Mouse (Mus musculus) kidney, postnatal 36 days (tissue): ENCODE results near the gene Fam19a2.

Experiments used
- DNase-seq, 2 experiments: peaks; one replicate each; pipeline ENCODE4 v3.0.0; 2021 to 2022; ENCODE audit warnings: mixed read lengths in 2 of 2

The Fam19a2 gene

GRCm38 (mm10) chr10:123395429-123395828 lies 131.6 kb downstream of the Fam19a2 start:
- DNase-seq, result no peak

- DNase-seq, result peak; percentile 55 to 58
These were observed 134.3 kb downstream of the Fam19a2 start for GRCm38 (mm10) chr10:123398136-123398535.

- DNase-seq, result no peak
These were observed 137.4 kb downstream of the Fam19a2 start for GRCm38 (mm10) chr10:123401188-123401587.

GRCm38 (mm10) chr10:123402460-123402859 lies 138.7 kb downstream of the Fam19a2 start:
- no peak for DNase-seq

GRCm38 (mm10) chr10:123414953-123415352 lies 151.2 kb downstream of the Fam19a2 start:
- DNase-seq, result peak in 1 of 2 experiments; percentile 16

- no peak for DNase-seq
These were observed 152.2 kb downstream of the Fam19a2 start for GRCm38 (mm10) chr10:123416024-123416423.

- DNase-seq, result no peak
These were observed 154.9 kb downstream of the Fam19a2 start for GRCm38 (mm10) chr10:123418616-123419173.

GRCm38 (mm10) chr10:123420249-123420648 lies 156.5 kb downstream of the Fam19a2 start:
- peak in 1 of 2 experiments; percentile 19 for DNase-seq

GRCm38 (mm10) chr10:123424482-123424881 lies 160.7 kb downstream of the Fam19a2 start:
- DNase-seq, result no peak

- DNase-seq, result no peak
These were observed 162.9 kb downstream of the Fam19a2 start for GRCm38 (mm10) chr10:123426527-123427363.

- DNase-seq, result no peak
These were observed 167.8 kb downstream of the Fam19a2 start for GRCm38 (mm10) chr10:123431569-123431968.

GRCm38 (mm10) chr10:123437576-123437975 lies 173.8 kb downstream of the Fam19a2 start:
- DNase-seq, result no peak

- no peak for DNase-seq
These were observed 193.0 kb downstream of the Fam19a2 start for GRCm38 (mm10) chr10:123456800-123457199.

GRCm38 (mm10) chr10:123460466-123460865 lies 196.7 kb downstream of the Fam19a2 start:
- DNase-seq, result no peak

GRCm38 (mm10) chr10:123462305-123462704 lies 198.5 kb downstream of the Fam19a2 start:
- DNase-seq, result no peak

GRCm38 (mm10) chr10:123514749-123515148 lies 251.0 kb downstream of the Fam19a2 start:
- DNase-seq, result no peak

GRCm38 (mm10) chr10:123520613-123521012 lies 256.8 kb downstream of the Fam19a2 start:
- DNase-seq, result no peak

GRCm38 (mm10) chr10:123521203-123521602 lies 257.4 kb downstream of the Fam19a2 start:
- no peak for DNase-seq

GRCm38 (mm10) chr10:123525424-123525823 lies 261.6 kb downstream of the Fam19a2 start:
- no peak for DNase-seq

- no peak for DNase-seq
These were observed 262.3 kb downstream of the Fam19a2 start for GRCm38 (mm10) chr10:123526059-123526458.

- no peak for DNase-seq
These were observed 272.3 kb downstream of the Fam19a2 start for GRCm38 (mm10) chr10:123536143-123536542.

GRCm38 (mm10) chr10:123548391-123548790 lies 284.6 kb downstream of the Fam19a2 start:
- DNase-seq, result no peak

- peak; percentile 20 to 34 for DNase-seq
These were observed 303.9 kb downstream of the Fam19a2 start for GRCm38 (mm10) chr10:123567677-123568076.

- no peak for DNase-seq
These were observed 306.9 kb downstream of the Fam19a2 start for GRCm38 (mm10) chr10:123570616-123571188.
